Mouse (Mus musculus) stomach, embryonic 14.5 days (tissue): ENCODE measurements at regions not wholly inside any gene's neighbourhood (a gene's known extent, or its start where the extent isn't known, plus 50 kb on each side); places are given as distances from the start of the nearest gene placed in this dataset.

ENCODE experiments used
- ATAC-seq: fragments of 200-750 bp; cut with Nextera tagmentation; 2 replicates; pipeline ENCODE4 v1.8.0; 2017; ENCODE audit warnings: low read depth, moderate TSS enrichment; ENCODE audit not compliant: insufficient number of reproducible peaks, insufficient read depth, low FRiP score
- H3K27ac ChIP-seq: fragments of 300-500 bp; sonication (generic); 2 replicates; pipeline ENCODE4 v1.5.1; 2014; ENCODE audit warnings: mild to moderate bottlenecking, low read length, moderate library complexity, mixed read lengths
- H3K27me3 ChIP-seq: fragments of 300-500 bp; sonication (generic); 2 replicates; pipeline ENCODE4 v1.6.1; 2014; ENCODE audit warnings: low read length, control low read depth, mixed read lengths; ENCODE audit not compliant: control insufficient read depth, insufficient read depth
- H3K36me3 ChIP-seq: fragments of 300-500 bp; sonication (generic); 2 replicates; pipeline ENCODE4 v1.6.1; 2014; ENCODE audit warnings: mild to moderate bottlenecking, control low read depth, low read length, moderate library complexity, mixed read lengths; ENCODE audit not compliant: control insufficient read depth, insufficient read depth
- H3K4me1 ChIP-seq: fragments of 300-500 bp; sonication (generic); 2 replicates; pipeline ENCODE4 v1.6.1; 2014; ENCODE audit warnings: low read length, control low read depth, mixed read lengths; ENCODE audit not compliant: control insufficient read depth, insufficient read depth
- H3K4me2 ChIP-seq: fragments of 300-500 bp; sonication (generic); replicated peaks from 2 replicates; pipeline ENCODE4 v1.6.1; 2014; ENCODE audit warnings: low read depth, low read length, control low read depth
- H3K4me3 ChIP-seq: fragments of 300-500 bp; sonication (generic); 2 replicates; pipeline ENCODE4 v1.5.1; 2014; ENCODE audit warnings: low read depth, low read length, control low read depth
- H3K9ac ChIP-seq: fragments of 300-500 bp; sonication (generic); replicated peaks from 2 replicates; pipeline ENCODE4 v1.6.1; 2014; ENCODE audit warnings: low read depth, mild to moderate bottlenecking, control low read depth, low read length, moderate library complexity, mixed read lengths
- H3K9me3 ChIP-seq: fragments of 300-500 bp; sonication (generic); 2 replicates; pipeline ENCODE4 v1.6.1; 2016; ENCODE audit warnings: low read depth, low read length, control low read depth; ENCODE audit not compliant: control insufficient read depth
- WGBS: fragments of 180-500 bp; shearing (Covaris S2); extraction: QIAGEN DNeasy Blood & Tissue Kit; methylation state at CpG from one replicate; pipeline ENCODE4 v1.1.7; 2014; 5-methylcytosine and 5-hydroxymethylcytosine counted together

GRCm38 (mm10) chr12:29140576-29140975, 387.6 kb upstream of the Myt1l start:
- H3K4me2 ChIP-seq: no peak overlapping the region
- H3K27ac ChIP-seq: no peak overlapping the region
- H3K9me3 ChIP-seq: no peaks in the 10 kb centered on the region
- 20% methylated on average over 3 of the region's 3 CpGs for WGBS
- ATAC-seq: no peak
- H3K27me3 ChIP-seq: no peaks in the 10 kb centered on the region
- no peak overlapping the region for H3K4me3 ChIP-seq
- no peak overlapping the region for H3K9ac ChIP-seq
- no peaks in the 10 kb centered on the region for H3K36me3 ChIP-seq
- H3K4me1 ChIP-seq: no peaks in the 10 kb centered on the region

- Histone ChIP-seq H3K4me1 (no peaks in the 10 kb centered on the region), H3K4me3 (no peak overlapping the region), H3K27me3 (no peaks in the 10 kb centered on the region), H3K9me3 (no peaks in the 10 kb centered on the region), H3K9ac (no peak overlapping the region), H3K4me2 (no peak overlapping the region), H3K27ac (no peak overlapping the region), H3K36me3 (no peaks in the 10 kb centered on the region)
- ATAC-seq: no peak
- 39% methylated on average over 13 of the region's 13 CpGs for WGBS
These were observed 387.1 kb upstream of the Myt1l start for GRCm38 (mm10) chr12:29141132-29141531.

DNA sequence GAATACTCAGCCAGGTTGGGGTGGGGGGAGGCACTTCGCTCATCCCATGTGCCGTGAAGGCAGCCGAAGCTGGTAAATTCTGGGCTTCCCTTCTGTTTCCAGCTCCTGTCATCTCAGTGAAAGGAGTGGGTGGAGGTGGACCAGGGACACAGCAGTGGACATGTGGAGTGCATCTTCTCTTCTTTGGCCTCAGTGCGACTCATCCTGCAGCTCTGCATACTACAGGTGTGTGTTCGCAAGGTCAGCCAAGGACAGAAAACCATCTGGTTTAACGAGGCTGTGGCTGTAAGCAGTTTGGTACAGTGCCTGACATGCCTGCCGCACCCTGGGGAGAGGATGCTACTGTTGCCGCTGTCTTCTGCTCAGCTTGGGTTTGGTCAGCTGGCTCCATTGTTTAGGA, 386.3 kb upstream of the Myt1l start:
- no peak for ATAC-seq
- Histone ChIP-seq H3K4me2 (no peak overlapping the region), H3K4me1 (no peaks in the 10 kb centered on the region), H3K9ac (no peak overlapping the region), H3K36me3 (no peaks in the 10 kb centered on the region), H3K4me3 (no peak overlapping the region), H3K27me3 (no peaks in the 10 kb centered on the region), H3K27ac (no peak overlapping the region), H3K9me3 (no peaks in the 10 kb centered on the region)
- whole genome bisulfite sequencing: 85% methylated on average over 8 of the region's 8 CpGs

- Histone ChIP-seq H3K27me3 (no peaks in the 10 kb centered on the region), H3K27ac (no peak overlapping the region), H3K36me3 (no peaks in the 10 kb centered on the region), H3K4me3 (no peak overlapping the region), H3K9me3 (no peaks in the 10 kb centered on the region), H3K4me2 (no peak overlapping the region), H3K9ac (no peak overlapping the region), H3K4me1 (no peaks in the 10 kb centered on the region)
- no peak for ATAC-seq
- 60% methylated on average over 8 of the region's 8 CpGs for WGBS
These were observed 384.9 kb upstream of the Myt1l start for GRCm38 (mm10) chr12:29143297-29143696.

DNA sequence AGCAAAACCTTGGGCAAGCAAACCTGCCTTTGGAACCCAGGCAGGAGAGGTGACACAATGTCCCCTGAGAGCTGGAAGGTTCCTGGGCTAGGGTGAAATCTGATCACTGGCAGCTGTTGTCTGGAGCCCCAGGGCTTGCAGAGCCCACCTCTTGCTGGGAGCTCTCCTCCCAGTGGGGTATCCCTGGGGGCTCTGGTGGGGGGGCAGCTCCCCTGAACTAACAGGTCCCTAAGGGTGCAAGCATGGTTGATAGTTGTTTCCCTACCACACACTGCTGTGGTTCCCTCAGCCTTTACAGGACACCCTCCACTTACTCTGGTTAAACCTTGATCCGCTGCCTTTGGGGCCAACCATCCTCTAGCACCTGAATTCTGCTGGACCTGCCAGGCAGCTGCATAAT, 367.3 kb upstream of the Myt1l start:
- Histone ChIP-seq H3K27me3 (no peaks in the 10 kb centered on the region), H3K9me3 (no peaks in the 10 kb centered on the region), H3K36me3 (no peaks in the 10 kb centered on the region), H3K4me2 (no peak overlapping the region), H3K9ac (no peak overlapping the region), H3K4me3 (no peak overlapping the region), H3K4me1 (no peaks in the 10 kb centered on the region), H3K27ac (no peak overlapping the region)
- ATAC-seq: no peak
- 75% methylated on average over 1 of the region's 1 CpGs for WGBS

DNA sequence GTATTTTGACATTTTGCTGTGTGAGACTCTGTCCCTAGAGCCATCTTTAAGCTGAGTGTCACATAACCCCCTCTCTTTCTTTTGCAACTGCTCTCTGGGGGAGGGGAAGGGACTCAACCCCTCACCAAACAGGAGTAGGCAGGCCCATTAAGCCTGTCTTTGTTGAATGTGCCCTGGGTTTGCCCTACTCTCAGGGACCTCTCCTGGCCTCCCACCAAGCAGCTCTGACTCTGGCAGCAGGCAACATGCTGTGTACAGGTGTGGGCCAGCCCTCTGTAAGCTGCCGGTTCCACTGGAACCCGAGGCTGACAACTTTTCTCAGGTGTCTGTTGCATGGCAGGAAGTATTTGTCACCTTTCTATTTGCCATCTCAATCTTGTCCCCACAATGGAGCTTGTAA, 366.6 kb upstream of the Myt1l start:
- no peaks in the 10 kb centered on the region for H3K9me3 ChIP-seq
- no peak overlapping the region for H3K9ac ChIP-seq
- H3K27ac ChIP-seq: no peak overlapping the region
- no peak for ATAC-seq
- no peak overlapping the region for H3K4me3 ChIP-seq
- no peaks in the 10 kb centered on the region for H3K36me3 ChIP-seq
- no peak overlapping the region for H3K4me2 ChIP-seq
- no peaks in the 10 kb centered on the region for H3K4me1 ChIP-seq
- H3K27me3 ChIP-seq: no peaks in the 10 kb centered on the region
- 15% methylated on average over 2 of the region's 2 CpGs for WGBS

GRCm38 (mm10) chr12:29164701-29165100, 363.5 kb upstream of the Myt1l start:
- Histone ChIP-seq H3K27ac (no peak overlapping the region), H3K4me2 (no peak overlapping the region), H3K9ac (no peak overlapping the region), H3K4me1 (no peaks in the 10 kb centered on the region), H3K27me3 (no peaks in the 10 kb centered on the region), H3K36me3 (no peaks in the 10 kb centered on the region), H3K9me3 (no peaks in the 10 kb centered on the region), H3K4me3 (no peak overlapping the region)
- 75% methylated on average over 2 of the region's 2 CpGs for WGBS
- no peak for ATAC-seq

- no peak overlapping the region for H3K27ac ChIP-seq
- H3K4me3 ChIP-seq: no peak overlapping the region
- H3K36me3 ChIP-seq: no peaks in the 10 kb centered on the region
- no peaks in the 10 kb centered on the region for H3K27me3 ChIP-seq
- WGBS: 62% methylated on average over 2 of the region's 2 CpGs
- H3K9me3 ChIP-seq: no peaks in the 10 kb centered on the region
- H3K9ac ChIP-seq: no peak overlapping the region
- no peak for ATAC-seq
- no peaks in the 10 kb centered on the region for H3K4me1 ChIP-seq
- H3K4me2 ChIP-seq: no peak overlapping the region
These were observed 361.9 kb upstream of the Myt1l start for GRCm38 (mm10) chr12:29166316-29166715.

DNA sequence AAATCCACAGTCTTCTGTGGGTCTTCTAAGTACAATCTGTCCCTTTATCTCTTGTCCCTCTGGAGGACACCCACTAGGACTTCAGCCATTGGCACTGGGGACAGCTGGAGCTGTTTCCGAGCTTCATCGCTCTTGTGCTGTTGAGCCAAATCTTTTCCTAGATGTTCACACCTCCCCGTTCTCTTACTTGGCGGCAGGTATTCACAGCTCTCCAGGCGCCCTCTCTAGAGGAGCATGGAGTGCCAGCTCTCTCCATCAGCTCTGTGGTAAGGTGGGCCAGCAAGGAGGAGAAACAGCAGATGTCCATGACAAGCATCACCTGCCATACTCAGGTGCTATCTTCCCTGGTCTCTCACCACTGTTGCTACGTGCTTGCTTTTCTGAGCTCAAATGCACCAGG, 360.3 kb upstream of the Myt1l start:
- Histone ChIP-seq H3K4me1 (no peaks in the 10 kb centered on the region), H3K36me3 (no peaks in the 10 kb centered on the region), H3K9me3 (no peaks in the 10 kb centered on the region), H3K27me3 (no peaks in the 10 kb centered on the region), H3K9ac (no peak overlapping the region), H3K27ac (no peak overlapping the region), H3K4me3 (no peak overlapping the region), H3K4me2 (no peak overlapping the region)
- WGBS: 85% methylated on average over 6 of the region's 6 CpGs
- no peak for ATAC-seq
